Mouse (Mus musculus) Patski (cell line): Measurements from ENCODE around the gene Pla2g6. TPM values are rescaled to one million over a fixed set of nuclear protein-coding genes. Genes with fewer than 3 reads are reported as not detected.

Experiments used
- ATAC-seq: fragments of 100-300 bp; one replicate; pipeline ENCODE4 v1.8.0; 2021
- CTCF ChIA-PET: fragments of 350-600 bp; sonication (Branson Sonifier 250); formaldehyde crosslinking; loops from one replicate; lab custom pipeline; 2022; ENCODE audit warnings: inconsistent platforms; lab: Charles Lee
- POLR2A ChIA-PET: fragments of 350-600 bp; sonication (Branson Sonifier 250); formaldehyde crosslinking; loops from one replicate; lab custom pipeline; 2022; ENCODE audit warnings: antibody characterized with exemption, inconsistent platforms; lab: Charles Lee
- DNase-seq: peaks from one replicate; pipeline ENCODE4 v3.0.0-alpha.2; 2011; ENCODE audit warnings: low read depth, low spot score
- H3K27me3 ChIP-seq: fragments of 371-371 bp; one replicate; pipeline ENCODE4 v1.5.1; 2021
- CTCF ChIP-seq: fragments of 100-300 bp; IDR thresholded peaks from one replicate; pipeline ENCODE4 v1.5.1; 2021
- in situ Hi-C: fragments of 300-500 bp; cut with MboI; formaldehyde crosslinking; loops from 3 replicates; pipeline ENCODE4 v1.11.1; 2018; ENCODE audit warnings: low pct_unique_long_range_greater_than_20kb, mixed read lengths
- polyA plus RNA-seq: library from polyadenylated mRNA; unstranded; gene quantifications from one replicate; pipeline ENCODE4 v1.2.3, GENCODE M21; 2021

The Pla2g6 gene
- polyA plus RNA-seq, 1 experiment from 2014 or later: 32.8 TPM

- ATAC-seq: no peak
- TF ChIP-seq CTCF: no peak
- in situ Hi-C loops: no loop called here
- POLR2A ChIA-PET: no interaction called here
- DNase-seq: no peak
- CTCF ChIA-PET: no interaction called here
- H3K27me3 ChIP-seq: no peaks in the 10 kb centered on the region
Measured at GRCm38 (mm10) chr15:79364120-79364519, 35.9 kb upstream of the Pla2g6 start.

DNA sequence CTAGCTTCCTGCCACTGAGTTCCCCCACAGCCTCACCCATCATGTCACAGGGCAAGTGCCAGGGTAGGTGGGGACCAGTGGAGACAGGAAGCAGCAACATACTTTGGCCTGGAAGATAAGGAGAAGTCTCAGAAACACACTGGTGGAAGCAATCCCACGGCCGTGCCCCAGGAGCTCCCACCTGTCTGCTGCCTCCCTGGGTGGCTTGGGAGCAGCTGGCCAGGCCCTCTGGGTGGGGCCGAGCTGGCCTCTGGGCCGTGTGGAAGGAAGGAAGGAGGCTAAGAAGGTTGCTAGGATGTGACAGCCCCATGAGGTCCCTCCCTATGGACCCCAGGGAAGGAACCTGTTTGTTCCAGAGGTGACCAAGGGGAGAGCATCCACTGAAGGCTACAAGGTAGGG lies 32.8 kb upstream of the Pla2g6 start:
- no peak for TF ChIP-seq CTCF
- ATAC-seq (no peak), DNase-seq (no peak)
- POLR2A ChIA-PET: interaction anchor here (0.9 kb wide), 1 partner anchor 12 kb away, joined by 3 read pairs; no protein-coding TSS in a partner anchor
- CTCF ChIA-PET: no interaction called here
- H3K27me3 ChIP-seq: no peaks in the 10 kb centered on the region
- in situ Hi-C loops: no loop called here

GRCm38 (mm10) chr15:79360371-79360770 lies 32.2 kb upstream of the Pla2g6 start:
- ATAC-seq (no peak), DNase-seq (no peak)
- ChIA-PET CTCF (no interaction called here), POLR2A (interaction anchor here (0.9 kb wide), 1 partner anchor 11 kb away, joined by 3 read pairs; no protein-coding TSS in a partner anchor)
- in situ Hi-C loops: no loop called here
- no peak for TF ChIP-seq CTCF
- no peaks in the 10 kb centered on the region for H3K27me3 ChIP-seq

DNA sequence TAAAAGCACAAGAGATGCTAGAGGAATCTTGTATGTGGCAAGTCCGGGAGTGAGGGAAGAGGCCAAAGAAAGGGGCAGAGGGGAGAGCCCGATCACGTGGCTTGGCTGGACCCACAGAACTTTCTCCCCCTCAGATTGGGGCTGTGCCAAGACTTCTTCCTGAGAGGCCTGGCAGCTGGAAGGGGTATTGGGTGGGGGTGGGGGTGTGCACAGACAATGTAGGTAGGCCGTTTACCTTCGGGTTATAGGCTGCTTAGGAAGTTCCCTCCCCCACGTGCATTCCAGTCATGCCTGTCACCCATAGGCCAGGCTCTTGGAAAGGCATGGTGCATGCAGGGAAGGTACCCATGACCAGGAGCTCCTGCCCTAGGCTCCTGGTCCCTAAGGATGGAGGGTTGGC lies 31.8 kb upstream of the Pla2g6 start:
- ATAC-seq: peak; percentile 29
- POLR2A ChIA-PET: interaction anchor here (0.5 kb wide), 2 partner anchors 162 to 699 kb away, joined by 3 read pairs; no protein-coding TSS in a partner anchor
- TF ChIP-seq CTCF: no peak
- CTCF ChIA-PET: no interaction called here
- no peaks in the 10 kb centered on the region for H3K27me3 ChIP-seq
- DNase-seq: peak; percentile 44
- in situ Hi-C loops: no loop called here

- no peaks in the 10 kb centered on the region for H3K27me3 ChIP-seq
- in situ Hi-C loops: no loop called here
- ChIA-PET CTCF (interaction anchor here (0.9 to 1.6 kb wide), 7 partner anchors 8 to 131 kb away, joined by 3 to 5 read pairs (median 4); no protein-coding TSS in a partner anchor), POLR2A (interaction anchor here (0.6 to 2.0 kb wide), 6 partner anchors 10 to 82 kb away, joined by 3 to 7 read pairs (median 4); no protein-coding TSS in a partner anchor)
- TF ChIP-seq CTCF: no peak
- DNase-seq (peak; percentile 38), ATAC-seq (no peak)
Measured at GRCm38 (mm10) chr15:79357974-79358690, 29.9 kb upstream of the Pla2g6 start.

DNA sequence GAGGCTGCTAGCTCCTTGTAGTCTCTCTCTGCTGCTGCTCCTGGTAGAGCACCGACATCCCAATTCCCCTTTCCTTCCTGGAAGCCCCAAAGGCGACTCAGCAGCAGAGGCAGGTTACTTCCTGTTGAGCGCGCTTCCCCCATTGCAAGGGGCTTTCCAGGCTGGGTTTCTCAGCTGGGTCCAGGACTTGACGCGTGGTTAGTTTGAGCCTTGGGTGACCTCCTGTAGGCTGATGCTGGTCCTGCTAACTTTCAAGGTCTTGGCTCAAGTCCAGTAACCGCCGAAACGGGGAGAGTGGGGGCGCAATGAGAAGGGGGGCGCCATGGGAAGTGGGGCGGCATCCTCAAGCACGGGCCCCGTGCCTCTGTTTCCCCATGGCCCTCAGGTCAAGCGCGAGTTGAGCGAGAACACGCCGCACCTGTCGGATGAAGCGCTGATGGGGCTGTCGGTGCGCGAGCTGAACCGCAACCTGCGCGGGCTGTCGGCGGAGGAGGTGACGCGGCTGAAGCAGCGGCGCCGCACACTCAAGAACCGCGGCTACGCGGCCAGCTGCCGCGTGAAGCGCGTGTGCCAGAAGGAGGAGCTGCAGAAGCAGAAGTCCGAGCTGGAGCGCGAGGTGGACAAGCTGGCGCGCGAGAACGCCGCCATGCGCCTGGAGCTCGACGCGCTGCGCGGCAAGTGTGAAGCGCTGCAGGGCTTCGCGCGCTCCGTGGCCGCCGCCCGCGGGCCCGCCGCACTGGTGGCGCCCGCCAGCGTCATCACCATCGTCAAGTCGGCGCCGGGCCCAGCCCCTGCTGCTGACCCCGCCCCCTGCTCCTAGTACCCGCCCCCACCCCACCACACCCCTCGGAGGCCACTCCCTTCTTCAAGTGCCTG lies 29.1 kb upstream of the Pla2g6 start:
- H3K27me3 ChIP-seq: no peaks in the 10 kb centered on the region
- TF ChIP-seq CTCF: no peak
- ChIA-PET POLR2A (interaction anchor here (0.7 to 2.0 kb wide), 4 partner anchors 9 to 83 kb away, joined by 3 to 7 read pairs (median 4); no protein-coding TSS in a partner anchor), CTCF (interaction anchor here (0.9 to 1.6 kb wide), 3 partner anchors 75 to 130 kb away, joined by 3 to 5 read pairs (median 3); no protein-coding TSS in a partner anchor)
- in situ Hi-C loops: no loop called here
- ATAC-seq (no peak), DNase-seq (no peak)

DNA sequence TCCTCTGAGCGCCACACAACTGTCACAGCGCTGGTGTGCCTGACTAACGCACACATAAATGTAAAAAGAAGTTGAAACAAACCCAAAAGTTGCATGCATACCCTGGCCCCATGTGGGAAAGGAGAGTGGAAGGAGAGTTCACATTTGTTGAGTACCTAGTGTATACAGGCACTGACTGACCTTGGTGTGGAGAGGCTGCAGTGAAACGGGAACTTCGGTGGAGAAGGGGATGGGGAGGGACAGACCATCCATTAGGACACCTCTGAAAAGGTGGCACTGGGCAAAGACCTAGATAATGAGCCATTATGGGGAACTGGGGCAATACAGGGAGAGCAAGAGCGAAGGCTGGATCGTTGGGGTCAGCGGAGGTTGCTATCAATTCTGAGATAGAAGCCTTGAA lies 28.3 kb upstream of the Pla2g6 start:
- no peak for ATAC-seq
- no peak for DNase-seq
- no peaks in the 10 kb centered on the region for H3K27me3 ChIP-seq
- TF ChIP-seq CTCF: no peak
- CTCF ChIA-PET: no interaction called here
- POLR2A ChIA-PET: no interaction called here
- in situ Hi-C loops: no loop called here

GRCm38 (mm10) chr15:79354619-79355018 lies 26.4 kb upstream of the Pla2g6 start:
- ChIA-PET POLR2A (no interaction called here), CTCF (no interaction called here)
- TF ChIP-seq CTCF: no peak
- in situ Hi-C loops: no loop called here
- DNase-seq: no peak
- no peak for ATAC-seq
- no peaks in the 10 kb centered on the region for H3K27me3 ChIP-seq

- no peak for DNase-seq
- no peaks in the 10 kb centered on the region for H3K27me3 ChIP-seq
- POLR2A ChIA-PET: no interaction called here
- in situ Hi-C loops: no loop called here
- TF ChIP-seq CTCF: no peak
- ATAC-seq: no peak
- CTCF ChIA-PET: no interaction called here
Measured at GRCm38 (mm10) chr15:79353690-79354305, 25.6 kb upstream of the Pla2g6 start.

DNA sequence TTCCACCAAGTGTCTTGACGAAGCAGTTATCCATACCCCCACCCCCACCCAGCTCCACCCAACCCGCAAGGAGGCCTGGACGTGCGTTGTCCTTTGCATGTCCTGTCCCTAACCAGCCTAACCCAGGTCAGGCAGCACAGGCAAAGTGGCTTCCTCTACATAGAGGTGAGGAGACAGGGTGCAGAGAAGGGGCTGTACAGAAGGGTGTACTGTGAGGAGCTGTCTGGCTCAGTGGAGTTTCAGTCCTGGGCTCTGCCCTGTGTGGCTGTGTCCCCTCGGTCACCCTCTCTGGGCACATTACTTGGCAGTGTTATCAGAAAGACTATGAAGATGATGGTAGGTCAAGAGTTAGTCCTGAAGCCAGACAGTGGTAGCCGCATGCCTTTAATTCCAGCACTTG lies 24.3 kb upstream of the Pla2g6 start:
- TF ChIP-seq CTCF: no peak
- ATAC-seq (no peak), DNase-seq (no peak)
- no peaks in the 10 kb centered on the region for H3K27me3 ChIP-seq
- ChIA-PET POLR2A (interaction anchor here (0.6 kb wide), 1 partner anchor 20 kb away, joined by 7 read pairs; no protein-coding TSS in a partner anchor), CTCF (no interaction called here)
- in situ Hi-C loops: no loop called here
